Mouse (Mus musculus): ENCODE measurements around the gene Grk4. TPM values are rescaled to one million over a fixed set of nuclear protein-coding genes. Genes with fewer than 3 reads are reported as not detected.
A peak's percentile ranks its signal among the peaks of the same experiment; 100 is the strongest.

Grk4 gene
- polyA plus RNA-seq, 1 experiment from 2014 or later, result 1.2 TPM

DNA sequence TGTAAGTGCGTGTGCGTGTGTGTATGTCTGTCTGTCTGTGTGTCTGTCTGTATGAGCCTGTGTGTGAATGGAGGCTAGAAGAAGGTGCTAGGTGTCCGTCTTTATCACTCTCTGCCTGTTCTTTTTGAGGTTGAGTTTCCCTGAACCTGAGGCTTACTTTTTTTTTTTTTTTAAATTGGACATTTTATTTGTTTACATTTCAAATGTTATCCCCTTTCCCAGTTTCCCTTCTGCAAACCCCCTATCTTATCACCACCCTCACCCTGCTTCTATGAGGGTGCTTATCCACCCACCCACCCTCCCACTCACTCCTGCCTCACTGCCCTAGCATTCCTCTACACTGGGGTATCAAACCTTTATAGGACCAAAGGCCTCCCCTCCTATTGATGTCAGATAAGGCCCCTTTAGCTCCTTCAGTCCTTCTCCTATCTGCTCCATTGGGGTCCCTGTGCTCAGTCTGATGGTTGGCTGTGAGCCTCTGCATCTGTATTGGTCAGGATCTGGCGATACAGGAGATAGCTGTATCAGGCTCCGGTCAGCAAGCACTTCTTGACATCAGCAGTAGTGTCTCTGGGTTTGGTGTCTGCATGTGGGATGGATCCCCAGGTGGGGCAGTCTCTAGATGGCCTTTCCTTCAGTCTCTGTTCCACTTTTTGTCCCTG, 140.2 kb downstream of the Grk4 start:
- Histone ChIP-seq H3K9me3 (replicated peaks) (no peaks in the 10 kb centered on the region), H3K4me3 (no peak overlapping the region), H3K4me2 (peak overlapping the region; percentile 35), H3K27ac (peak overlapping the region; percentile 80), H3K36me3 (peaks cover 79% of the 10 kb centered on the region), H3K9ac (peak overlapping the region; percentile 38; the same call in 1 of the 2 replicates), H3K4me1 (peaks cover 23% of the 10 kb centered on the region), H3K27me3 (replicated peaks) (no peaks in the 10 kb centered on the region)
- WGBS (ENCODE audit: insufficient replicate concordance), result 23% methylated on average over 5 of the region's 5 CpGs
- peak; percentile 90 for ATAC-seq

MicroRNA genes within 50 kb of the gene (microRNA counts, 519-probe panel; counts per million panel counts)
- microRNA mmu-miR-467g, result 582 counts per million, percentile 70 among the panel's probes with 10 or more counts

Small RNA genes lying within 50 kb of the gene (microRNA-seq; reads per million reads assigned to microRNA genes)
- gene Mir467g, result not detected

Other genes with a start within 250 kb of the Grk4 start
- 7.4 and 10.9 TPM in 2 replicates for gene Tnip2, start 146.4 kb upstream of the Grk4 start, polyA plus RNA-seq (2016; fragmentation: Nextera tagmentation; extraction: Ambion mirVana)
- 4.0 and 5.0 TPM in 2 replicates for gene Sh3bp2, start 134.5 kb upstream of the Grk4 start, polyA plus RNA-seq (2016; fragmentation: Nextera tagmentation; extraction: Ambion mirVana)
- gene Add1, start 86.7 kb upstream of the Grk4 start, polyA plus RNA-seq (2016; fragmentation: Nextera tagmentation; extraction: Ambion mirVana), result 164 and 166 TPM in 2 replicates
- 66.8 and 77.4 TPM in 2 replicates for gene Mfsd10, start 23.2 kb upstream of the Grk4 start, polyA plus RNA-seq (2016; fragmentation: Nextera tagmentation; extraction: Ambion mirVana)
- gene Nop14, start 231 bp upstream of the Grk4 start, polyA plus RNA-seq (2016; fragmentation: Nextera tagmentation; extraction: Ambion mirVana), result 26.4 and 27.9 TPM in 2 replicates
- 12.2 and 13.2 TPM in 2 replicates for gene Htt, start 101.4 kb downstream of the Grk4 start, polyA plus RNA-seq (2016; fragmentation: Nextera tagmentation; extraction: Ambion mirVana)
- gene Msantd1, start 247.6 kb downstream of the Grk4 start, polyA plus RNA-seq (2016; fragmentation: Nextera tagmentation; extraction: Ambion mirVana), result 0.18 and 0.69 TPM in 2 replicates

Measured in liver, embryonic 12.5 days (tissue).